Mouse (Mus musculus) splenic B cell, adult 2 months (primary cell): ENCODE data around the gene Trafd1.

ENCODE experiments used
- DNase-seq: peaks from one replicate; pipeline ENCODE4 v3.0.0-alpha.2; 2011; ENCODE audit warnings: low read depth, low spot score
- H3K27me3 ChIP-seq: 2 replicates; pipeline ENCODE4 v1.6.1; 2012; ENCODE audit warnings: mild to moderate bottlenecking, low read length, moderate library complexity, mixed read lengths; ENCODE audit not compliant: control insufficient read depth, poor library complexity, insufficient read depth, severe bottlenecking
- H3K36me3 ChIP-seq: 2 replicates; pipeline ENCODE4 v1.6.1; 2012; ENCODE audit warnings: mild to moderate bottlenecking, low read length, moderate library complexity, mixed read lengths; ENCODE audit not compliant: control insufficient read depth, poor library complexity, insufficient read depth, severe bottlenecking

The Trafd1 gene

DNA sequence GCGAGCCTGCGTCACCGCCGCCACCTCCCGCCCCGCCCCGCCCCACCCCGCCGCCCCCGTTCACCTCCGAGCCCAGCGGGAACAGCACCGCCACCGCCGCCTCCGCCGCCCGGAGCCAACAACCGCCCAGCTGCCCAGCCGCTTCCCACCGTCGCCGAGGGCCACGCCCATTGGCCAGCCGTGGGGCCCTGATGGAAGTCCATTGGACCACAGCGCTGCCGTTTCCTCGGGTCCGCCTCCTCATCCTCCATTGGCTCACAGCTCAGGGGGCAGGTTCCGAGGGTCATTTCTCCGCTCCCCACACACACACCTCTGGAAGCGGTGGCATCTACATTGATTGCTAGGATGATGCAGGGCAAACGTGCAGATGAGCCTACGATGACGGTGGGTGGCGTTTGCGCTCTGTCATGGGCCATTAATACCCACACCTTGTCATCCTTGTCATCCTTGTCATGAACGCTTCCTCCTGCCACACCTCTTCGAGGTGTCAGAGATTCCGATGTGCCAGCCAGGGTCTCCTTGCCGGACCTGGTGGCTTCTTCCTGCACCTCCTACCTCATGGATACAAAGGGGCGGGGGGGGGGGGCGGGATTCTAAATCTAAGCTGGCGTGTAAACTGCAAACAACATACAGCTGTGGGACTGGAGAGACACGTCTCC lies at the start of gene Trafd1:
Gene Trafd1, minus strand, starts transcription at position 172 of the 659 bp plus-strand sequence.
- Histone ChIP-seq H3K36me3 (0 out of 2 replicates have a peak, but pooled peaks cover 3% of the 10 kb centered on the region), H3K27me3 (no peaks in the 10 kb centered on the region)
- DNase-seq = peak; percentile 93

- peaks cover 25% of the 10 kb centered on the region for H3K36me3 ChIP-seq
Measured at GRCm38 (mm10) chr5:121428954-121429353, 43.5 kb upstream of the Trafd1 start.

DNA sequence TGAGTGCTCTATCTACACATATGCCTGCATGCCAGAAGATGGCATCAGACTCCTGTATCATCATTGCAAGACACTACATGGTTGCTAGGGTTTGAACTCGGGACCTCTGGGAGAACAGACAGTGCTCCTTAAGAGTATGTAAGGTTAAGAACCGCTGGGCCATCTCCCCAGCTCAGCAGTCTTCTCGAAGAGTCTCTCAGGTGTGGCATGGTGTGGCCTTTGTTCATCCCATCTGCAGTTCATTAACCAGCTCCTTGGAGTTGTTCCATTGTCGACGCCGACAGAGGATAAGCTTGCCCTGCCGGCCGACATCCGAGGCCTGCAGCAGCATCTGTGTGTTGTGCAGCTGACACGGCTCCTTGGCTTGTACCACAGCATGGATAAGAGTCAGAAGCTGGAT lies 37.9 kb upstream of the Trafd1 start:
- no peak for DNase-seq
- peaks cover 8% of the 10 kb centered on the region for H3K36me3 ChIP-seq

More at GRCm38 (mm10) chr5:121428954-121429353, 43.5 kb upstream of the Trafd1 start:
- no peak for DNase-seq
- H3K27me3 ChIP-seq = no peaks in the 10 kb centered on the region

GRCm38 (mm10) chr5:121422787-121423186 lies 37.4 kb upstream of the Trafd1 start:
- no peak for DNase-seq
- peaks cover 8% of the 10 kb centered on the region for H3K36me3 ChIP-seq
- no peaks in the 10 kb centered on the region for H3K27me3 ChIP-seq

More for the DNA sequence above, 37.9 kb upstream of the Trafd1 start:
- no peaks in the 10 kb centered on the region for H3K27me3 ChIP-seq

DNA sequence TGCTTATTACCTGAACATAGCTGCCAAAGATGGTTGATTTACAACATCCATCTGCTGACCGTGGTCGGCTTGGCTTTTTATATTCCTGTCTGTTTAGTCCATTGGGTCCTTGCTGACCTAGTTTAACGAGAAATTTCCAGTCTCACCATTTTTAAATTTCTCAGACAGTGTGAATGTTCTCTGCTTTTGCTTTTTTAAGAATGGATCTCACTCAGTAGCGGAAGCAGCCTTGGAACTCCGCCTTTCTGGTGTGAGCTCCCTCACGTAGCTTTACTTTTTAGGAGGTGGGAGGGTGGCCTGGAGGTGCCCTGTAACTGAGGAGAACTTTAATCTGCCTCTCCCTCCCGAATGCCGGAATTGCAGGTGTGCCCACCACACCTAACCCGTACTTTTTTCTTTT lies 35.3 kb upstream of the Trafd1 start:
- Histone ChIP-seq H3K27me3 (no peaks in the 10 kb centered on the region), H3K36me3 (peaks cover 15% of the 10 kb centered on the region)
- DNase-seq = no peak

DNA sequence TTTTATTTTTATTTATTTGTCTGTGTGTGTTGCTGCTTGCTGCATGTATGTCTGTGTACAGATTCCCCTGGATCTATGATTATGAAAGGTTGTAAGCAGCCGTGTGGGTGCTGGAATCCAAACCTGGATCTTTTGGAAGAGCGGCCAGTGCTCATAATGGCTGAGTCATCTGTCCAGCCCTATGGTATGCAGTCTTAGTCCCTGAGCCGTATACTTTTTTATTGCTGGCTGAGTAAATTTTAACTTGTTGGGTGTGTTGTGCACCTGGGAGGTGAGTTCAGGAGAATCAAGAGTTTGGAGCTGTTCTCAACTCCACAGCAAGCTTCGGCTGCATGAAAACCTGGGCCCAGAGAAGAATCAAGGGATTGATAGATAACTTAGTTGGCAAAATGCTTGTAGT lies 25.5 kb upstream of the Trafd1 start:
- Histone ChIP-seq H3K36me3 (peaks cover 24% of the 10 kb centered on the region; the same call in 1 of the 2 replicates), H3K27me3 (no peaks in the 10 kb centered on the region)
- DNase-seq = no peak

GRCm38 (mm10) chr5:121407856-121408255 lies 22.4 kb upstream of the Trafd1 start:
- DNase-seq = no peak
- H3K36me3 ChIP-seq = peaks cover 17% of the 10 kb centered on the region; the same call in 1 of the 2 replicates
- no peaks in the 10 kb centered on the region for H3K27me3 ChIP-seq

DNA sequence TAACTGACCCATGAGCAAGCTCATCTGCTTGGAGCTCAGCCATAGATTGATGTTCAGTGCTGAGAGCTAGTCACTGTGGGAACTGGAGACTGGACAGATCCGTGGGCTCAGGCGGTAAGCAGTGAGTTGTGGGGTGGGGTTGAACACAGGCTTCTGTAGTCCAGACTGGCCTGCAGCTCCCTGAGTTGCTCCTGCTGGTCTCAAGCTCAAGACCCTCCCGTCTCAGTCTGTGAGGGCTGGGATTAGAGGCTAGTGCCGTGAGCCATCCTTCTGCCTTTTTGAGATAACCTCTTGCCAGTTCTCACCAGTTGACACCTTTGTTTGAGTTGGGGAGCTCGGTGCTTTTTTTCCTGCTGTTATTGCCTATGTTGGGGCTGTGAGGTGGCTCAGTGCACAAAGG lies 15.4 kb upstream of the Trafd1 start:
- H3K27me3 ChIP-seq = no peaks in the 10 kb centered on the region
- DNase-seq = no peak
- H3K36me3 ChIP-seq = no peaks in the 10 kb centered on the region

- no peaks in the 10 kb centered on the region for H3K27me3 ChIP-seq
- no peaks in the 10 kb centered on the region for H3K36me3 ChIP-seq
- no peak for DNase-seq
Measured at GRCm38 (mm10) chr5:121400064-121400463, 14.6 kb upstream of the Trafd1 start.

DNA sequence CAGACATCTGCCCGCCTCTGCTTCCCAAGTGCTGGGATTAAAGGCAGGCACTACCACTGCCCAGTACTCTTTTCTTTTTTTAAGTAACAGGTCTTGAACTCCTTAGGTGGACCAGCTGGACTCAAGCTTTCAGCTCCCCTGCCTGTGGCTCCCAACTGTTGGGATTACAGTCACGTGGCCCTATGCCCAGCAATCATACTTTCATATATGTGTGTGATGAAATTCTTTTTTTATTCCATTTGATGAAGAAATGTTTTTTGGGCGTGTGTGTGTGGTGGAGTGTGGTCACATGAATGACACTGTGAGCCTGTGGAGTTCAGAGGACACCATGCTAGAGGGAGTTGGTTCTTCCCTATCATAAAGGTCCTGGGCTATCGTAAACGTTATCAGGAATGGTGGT lies 14.1 kb upstream of the Trafd1 start:
- DNase-seq = no peak
- no peaks in the 10 kb centered on the region for H3K27me3 ChIP-seq
- no peaks in the 10 kb centered on the region for H3K36me3 ChIP-seq

GRCm38 (mm10) chr5:121398965-121399462 lies 13.6 kb upstream of the Trafd1 start:
- no peaks in the 10 kb centered on the region for H3K27me3 ChIP-seq

DNA sequence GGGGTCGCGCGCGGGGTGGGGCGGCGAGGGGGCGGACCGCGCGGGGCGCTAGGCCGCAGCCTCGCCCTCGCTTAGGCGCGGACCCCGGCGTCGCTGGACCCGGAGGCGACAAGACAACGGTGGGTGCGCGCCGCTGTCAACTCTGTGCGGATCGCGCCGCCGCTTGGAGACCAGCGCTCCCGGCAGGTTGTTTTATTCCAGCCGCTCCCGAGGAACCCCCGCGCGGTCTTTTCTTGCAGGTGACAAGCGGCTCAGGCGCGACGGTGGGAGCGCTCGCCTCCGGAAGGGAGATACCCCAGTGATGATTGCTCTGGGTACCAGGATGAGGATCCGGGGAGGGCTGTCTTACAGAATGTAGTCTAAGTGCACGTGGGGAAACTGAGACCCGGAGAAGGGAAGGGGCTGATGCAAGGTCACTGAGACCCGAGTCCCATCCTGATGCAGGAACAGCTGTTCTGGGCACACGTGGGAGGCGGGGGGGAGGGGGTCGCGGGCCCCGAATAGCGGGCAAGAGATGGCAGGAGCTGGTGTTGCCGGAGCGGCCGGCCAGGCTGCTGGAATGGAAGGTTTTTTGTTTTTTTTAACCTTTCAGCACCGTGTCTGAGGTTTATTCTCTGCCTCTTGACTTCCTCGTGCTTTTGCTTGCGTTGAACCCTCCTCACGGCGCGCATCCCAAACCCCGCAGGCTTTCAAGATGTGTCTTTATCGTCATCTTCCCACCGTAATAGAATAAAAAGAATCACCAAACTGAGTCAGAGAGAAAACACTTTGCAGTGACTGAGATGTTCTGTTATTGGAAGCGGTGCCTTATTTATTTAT lies 12.9 kb upstream of the Trafd1 start:
- H3K27me3 ChIP-seq = no peaks in the 10 kb centered on the region
- no peaks in the 10 kb centered on the region for H3K36me3 ChIP-seq
- DNase-seq = peak; percentile 31

More at GRCm38 (mm10) chr5:121398965-121399462, 13.6 kb upstream of the Trafd1 start:
- DNase-seq = no peak
- no peaks in the 10 kb centered on the region for H3K36me3 ChIP-seq

- peak; percentile 98 for DNase-seq
- Histone ChIP-seq H3K36me3 (no peaks in the 10 kb centered on the region), H3K27me3 (no peaks in the 10 kb centered on the region)
Measured at GRCm38 (mm10) chr5:121397187-121398145, 12.0 kb upstream of the Trafd1 start, which contains the start of gene Naa25. Gene Naa25 (plus strand): TSS chr5:121397936.

DNA sequence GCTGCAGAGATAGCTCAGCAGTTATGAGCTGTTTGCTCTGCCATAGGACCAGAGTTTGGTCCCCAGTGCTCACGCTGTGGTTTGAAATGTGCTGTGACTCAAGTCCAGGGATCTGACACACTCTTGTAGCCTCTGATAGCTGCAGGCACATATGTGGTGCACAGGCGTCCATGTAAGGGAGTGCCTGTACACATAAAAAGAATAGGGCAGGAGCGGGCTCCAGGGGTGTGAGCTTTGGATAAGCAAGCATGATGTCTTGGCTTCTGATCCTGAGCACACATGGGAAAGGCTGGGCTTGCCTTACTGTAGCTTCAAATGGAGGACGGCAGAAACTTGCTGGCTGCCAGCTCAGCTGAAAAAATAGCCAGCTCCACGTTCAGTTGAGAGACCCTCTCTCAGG lies 10.2 kb upstream of the Trafd1 start:
- H3K27me3 ChIP-seq = no peaks in the 10 kb centered on the region
- no peak for DNase-seq
- H3K36me3 ChIP-seq = no peaks in the 10 kb centered on the region
